Mouse (Mus musculus) liver, adult 2 months (tissue): ENCODE measurements around the gene Cd9.

Experiments
- CTCF ChIP-seq: fragments of 200-500 bp; IDR thresholded peaks from 2 replicates; pipeline ENCODE4 v1.5.1; 2011; ENCODE audit warnings: low read depth, low read length, control low read depth
- POLR2A ChIP-seq: fragments of 200-500 bp; IDR thresholded peaks from 2 replicates; pipeline ENCODE4 v1.6.1; 2011; ENCODE audit warnings: low read length, control low read depth; ENCODE audit not compliant: insufficient read depth; ENCODE audit errors: extremely low read depth

GRCm38 (mm10) chr6:125424156-125424555 is 70.4 kb downstream of the Cd9 start:
- no peak for TF ChIP-seq CTCF
- no peak for TF ChIP-seq POLR2A
